Mouse (Mus musculus): ENCODE results near the gene Rsc1a1. TPM values are rescaled to one million over a fixed set of nuclear protein-coding genes. Genes with fewer than 3 reads are reported as not detected.

Rsc1a1 gene
- polyA plus RNA-seq, 1 experiment from 2014 or later, result 0.82 TPM

GRCm38 (mm10) chr4:141653813-141654212 lies 31.6 kb downstream of the Rsc1a1 start:
- no peak for ATAC-seq (ENCODE audit: insufficient number of reproducible peaks, low FRiP score)
- no peak overlapping the region for H3K9ac ChIP-seq
- no peak overlapping the region for H3K4me3 ChIP-seq
- no peaks in the 10 kb centered on the region for H3K9me3 ChIP-seq (replicated peaks)
- 88% methylated on average over 13 of the region's 13 CpGs for WGBS
- H3K27me3 ChIP-seq (replicated peaks), result no peaks in the 10 kb centered on the region
- peaks cover 37% of the 10 kb centered on the region for H3K36me3 ChIP-seq
- H3K4me2 ChIP-seq, result no peak overlapping the region
- H3K4me1 ChIP-seq (replicated peaks), result peaks cover 62% of the 10 kb centered on the region
- no peak overlapping the region for H3K27ac ChIP-seq (ENCODE audit: poor library complexity, severe bottlenecking)

DNA sequence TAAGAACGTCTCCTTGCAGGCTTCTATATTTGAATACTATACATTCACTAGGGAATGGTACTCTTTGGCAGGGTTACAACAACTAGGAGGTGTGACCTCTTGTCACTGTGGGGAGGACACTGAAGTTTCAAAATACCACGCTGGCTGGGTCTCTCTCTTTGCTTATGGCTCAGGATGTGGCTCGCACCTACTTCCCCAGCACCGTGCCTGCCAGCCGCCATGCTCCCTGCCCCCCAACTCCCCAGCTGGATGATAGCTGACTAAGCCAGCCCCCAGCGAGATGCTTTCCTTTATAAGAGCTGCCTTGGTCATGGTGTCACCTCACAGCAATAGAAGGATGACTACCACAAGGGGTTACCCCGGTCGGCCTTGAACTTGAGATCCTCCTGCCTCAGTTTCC lies 32.4 kb downstream of the Rsc1a1 start:
- Histone ChIP-seq H3K27ac (ENCODE audit: poor library complexity, severe bottlenecking) (no peak overlapping the region), H3K27me3 (replicated peaks) (no peaks in the 10 kb centered on the region), H3K4me3 (no peak overlapping the region), H3K9me3 (replicated peaks) (no peaks in the 10 kb centered on the region), H3K4me2 (no peak overlapping the region), H3K9ac (no peak overlapping the region), H3K4me1 (replicated peaks) (peaks cover 56% of the 10 kb centered on the region), H3K36me3 (peaks cover 35% of the 10 kb centered on the region)
- ATAC-seq (ENCODE audit: insufficient number of reproducible peaks, low FRiP score), result no peak
- 86% methylated on average over 8 of the region's 8 CpGs for WGBS

DNA sequence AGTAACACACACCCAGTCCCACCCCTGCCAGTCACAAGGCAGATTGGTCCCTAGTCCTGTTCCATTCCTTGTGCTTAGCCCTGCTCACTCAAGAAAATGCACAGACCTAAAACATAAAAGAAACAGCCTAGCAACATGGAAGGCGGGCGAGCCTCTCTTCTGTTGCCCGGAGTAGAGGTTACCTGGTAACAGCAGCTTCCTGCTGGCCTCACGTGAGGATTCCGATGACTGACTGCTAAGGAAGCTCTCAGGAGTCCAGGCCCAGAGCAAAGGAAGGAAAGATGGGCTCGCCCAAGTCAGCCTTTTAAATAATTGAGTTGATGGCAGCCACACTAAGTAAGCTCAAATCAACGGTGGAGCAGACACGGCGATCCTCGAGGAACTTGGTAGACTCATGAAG lies 33.5 kb downstream of the Rsc1a1 start:
- Histone ChIP-seq H3K9me3 (replicated peaks) (peaks cover 6% of the 10 kb centered on the region; the same call in 1 of the 2 replicates), H3K9ac (no peak overlapping the region), H3K27me3 (replicated peaks) (no peaks in the 10 kb centered on the region), H3K4me3 (no peak overlapping the region), H3K36me3 (peaks cover 37% of the 10 kb centered on the region), H3K4me2 (no peak overlapping the region), H3K27ac (ENCODE audit: poor library complexity, severe bottlenecking) (no peak overlapping the region), H3K4me1 (replicated peaks) (peaks cover 51% of the 10 kb centered on the region)
- WGBS, result 88% methylated on average over 10 of the region's 10 CpGs
- ATAC-seq (ENCODE audit: insufficient number of reproducible peaks, low FRiP score), result no peak

GRCm38 (mm10) chr4:141651286-141651685 lies 34.1 kb downstream of the Rsc1a1 start:
- H3K9ac ChIP-seq, result no peak overlapping the region
- ATAC-seq (ENCODE audit: insufficient number of reproducible peaks, low FRiP score), result no peak
- H3K4me1 ChIP-seq (replicated peaks), result peaks cover 44% of the 10 kb centered on the region
- 80% methylated on average over 6 of the region's 6 CpGs for WGBS
- no peak overlapping the region for H3K4me3 ChIP-seq
- no peak overlapping the region for H3K27ac ChIP-seq (ENCODE audit: poor library complexity, severe bottlenecking)
- H3K4me2 ChIP-seq, result no peak overlapping the region
- peaks cover 6% of the 10 kb centered on the region; the same call in 1 of the 2 replicates for H3K9me3 ChIP-seq (replicated peaks)
- no peaks in the 10 kb centered on the region for H3K27me3 ChIP-seq (replicated peaks)
- H3K36me3 ChIP-seq, result peaks cover 42% of the 10 kb centered on the region

- peaks cover 45% of the 10 kb centered on the region for H3K36me3 ChIP-seq
- 0 out of 2 replicates have a peak overlapping the region, but pooled peaks have one; percentile 12 for H3K9ac ChIP-seq
- H3K27me3 ChIP-seq (replicated peaks), result no peaks in the 10 kb centered on the region
- no peak for ATAC-seq (ENCODE audit: insufficient number of reproducible peaks, low FRiP score)
- WGBS, result 67% methylated on average over 6 of the region's 6 CpGs
- no peak overlapping the region for H3K4me3 ChIP-seq
- H3K27ac ChIP-seq (ENCODE audit: poor library complexity, severe bottlenecking), result no peak overlapping the region
- H3K4me1 ChIP-seq (replicated peaks), result peaks cover 36% of the 10 kb centered on the region
- H3K4me2 ChIP-seq, result no peak overlapping the region
- H3K9me3 ChIP-seq (replicated peaks), result peaks cover 6% of the 10 kb centered on the region; the same call in 1 of the 2 replicates
These were observed 36.2 kb downstream of the Rsc1a1 start for GRCm38 (mm10) chr4:141649244-141649643.

DNA sequence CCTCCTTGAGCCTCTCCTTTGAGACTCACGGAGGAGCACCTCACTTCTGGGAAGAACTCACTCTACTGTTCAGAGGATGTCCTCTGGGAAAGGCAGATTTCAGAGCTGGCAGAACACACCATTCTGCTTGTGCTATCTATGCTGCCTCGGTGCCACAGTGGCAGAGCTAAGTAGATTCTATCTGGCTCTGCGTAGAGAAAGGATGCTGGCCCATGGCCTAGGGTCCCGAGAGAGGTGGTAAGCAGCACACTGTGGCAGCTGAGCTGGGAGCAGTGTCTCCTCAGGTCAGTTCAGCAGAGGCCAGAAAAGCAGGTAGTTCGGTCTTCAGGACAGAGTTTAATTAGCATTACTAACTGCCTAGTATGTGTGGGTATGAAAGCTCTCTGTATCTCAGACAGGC lies 37.1 kb downstream of the Rsc1a1 start:
- H3K27ac ChIP-seq (ENCODE audit: poor library complexity, severe bottlenecking), result no peak overlapping the region
- peaks cover 41% of the 10 kb centered on the region for H3K4me1 ChIP-seq (replicated peaks)
- ATAC-seq (ENCODE audit: insufficient number of reproducible peaks, low FRiP score), result no peak
- no peak overlapping the region for H3K4me3 ChIP-seq
- WGBS, result 87% methylated on average over 5 of the region's 5 CpGs
- no peaks in the 10 kb centered on the region for H3K27me3 ChIP-seq (replicated peaks)
- H3K36me3 ChIP-seq, result peaks cover 37% of the 10 kb centered on the region
- no peak overlapping the region for H3K4me2 ChIP-seq
- H3K9ac ChIP-seq, result no peak overlapping the region
- peaks cover 6% of the 10 kb centered on the region; the same call in 1 of the 2 replicates for H3K9me3 ChIP-seq (replicated peaks)

DNA sequence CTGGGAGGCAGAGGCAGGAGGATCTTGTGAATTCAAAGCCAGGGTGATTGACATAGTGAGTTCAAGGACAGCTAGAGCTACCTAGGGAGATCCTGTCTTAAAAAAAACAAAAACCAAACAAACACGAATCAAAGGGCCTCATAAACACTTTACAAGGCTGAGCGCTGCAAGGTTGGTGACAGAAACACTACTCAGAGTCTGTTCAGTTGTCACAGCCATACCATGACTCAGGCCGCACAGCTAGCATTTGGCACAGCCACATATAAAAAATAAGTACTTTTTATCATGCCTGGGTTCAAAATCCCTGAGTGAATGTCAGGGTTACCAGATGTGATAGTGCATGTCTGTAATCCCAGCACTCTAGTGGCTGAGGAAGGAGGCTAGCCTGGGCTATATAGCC lies 38.2 kb downstream of the Rsc1a1 start:
- H3K9me3 ChIP-seq (replicated peaks), result peaks cover 6% of the 10 kb centered on the region; the same call in 1 of the 2 replicates
- H3K4me2 ChIP-seq, result no peak overlapping the region
- H3K27me3 ChIP-seq (replicated peaks), result no peaks in the 10 kb centered on the region
- no peak overlapping the region for H3K4me3 ChIP-seq
- H3K9ac ChIP-seq, result no peak overlapping the region
- H3K36me3 ChIP-seq, result peaks cover 37% of the 10 kb centered on the region
- ATAC-seq (ENCODE audit: insufficient number of reproducible peaks, low FRiP score), result no peak
- no peak overlapping the region for H3K27ac ChIP-seq (ENCODE audit: poor library complexity, severe bottlenecking)
- peaks cover 50% of the 10 kb centered on the region for H3K4me1 ChIP-seq (replicated peaks)
- 87% methylated on average over 3 of the region's 3 CpGs for WGBS

GRCm38 (mm10) chr4:141645988-141646387 lies 39.4 kb downstream of the Rsc1a1 start:
- Histone ChIP-seq H3K9ac (no peak overlapping the region), H3K4me2 (no peak overlapping the region), H3K27me3 (replicated peaks) (no peaks in the 10 kb centered on the region), H3K36me3 (peaks cover 42% of the 10 kb centered on the region), H3K27ac (ENCODE audit: poor library complexity, severe bottlenecking) (no peak overlapping the region), H3K9me3 (replicated peaks) (peaks cover 6% of the 10 kb centered on the region; the same call in 1 of the 2 replicates), H3K4me3 (no peak overlapping the region), H3K4me1 (replicated peaks) (peaks cover 45% of the 10 kb centered on the region)
- 86% methylated on average over 8 of the region's 8 CpGs for WGBS
- ATAC-seq (ENCODE audit: insufficient number of reproducible peaks, low FRiP score), result no peak

- 21% methylated on average over 7 of the region's 7 CpGs for whole genome bisulfite sequencing
These were observed 42.1 kb downstream of the Rsc1a1 start for GRCm38 (mm10) chr4:141643118-141643855.

GRCm38 (mm10) chr4:141641961-141642811 lies 43.2 kb downstream of the Rsc1a1 start:
- no peak overlapping the region for H3K4me3 ChIP-seq
- H3K36me3 ChIP-seq, result peaks cover 62% of the 10 kb centered on the region
- whole genome bisulfite sequencing, result 84% methylated on average over 25 of the region's 25 CpGs
- H3K9ac ChIP-seq, result peak overlapping the region; percentile 47
- no peaks in the 10 kb centered on the region for H3K27me3 ChIP-seq (replicated peaks)
- no peak overlapping the region for H3K4me2 ChIP-seq
- peak overlapping the region; percentile 88 for H3K27ac ChIP-seq (ENCODE audit: poor library complexity, severe bottlenecking)
- peaks cover 30% of the 10 kb centered on the region for H3K4me1 ChIP-seq (replicated peaks)
- no peaks in the 10 kb centered on the region for H3K9me3 ChIP-seq (replicated peaks)
- ATAC-seq (ENCODE audit: insufficient number of reproducible peaks, low FRiP score), result no peak

More at GRCm38 (mm10) chr4:141643118-141643855, 42.1 kb downstream of the Rsc1a1 start:
- Histone ChIP-seq H3K4me2 (peak overlapping the region; percentile 32; the same call in 1 of the 2 replicates), H3K27me3 (replicated peaks) (no peaks in the 10 kb centered on the region), H3K9ac (peak overlapping the region; percentile 43; the same call in 1 of the 2 replicates), H3K27ac (ENCODE audit: poor library complexity, severe bottlenecking) (peak overlapping the region; percentile 88), H3K4me3 (no peak overlapping the region), H3K36me3 (peaks cover 60% of the 10 kb centered on the region), H3K4me1 (replicated peaks) (peaks cover 30% of the 10 kb centered on the region), H3K9me3 (replicated peaks) (peaks cover 6% of the 10 kb centered on the region; the same call in 1 of the 2 replicates)
- ATAC-seq (ENCODE audit: insufficient number of reproducible peaks, low FRiP score), result peak; percentile 69

DNA sequence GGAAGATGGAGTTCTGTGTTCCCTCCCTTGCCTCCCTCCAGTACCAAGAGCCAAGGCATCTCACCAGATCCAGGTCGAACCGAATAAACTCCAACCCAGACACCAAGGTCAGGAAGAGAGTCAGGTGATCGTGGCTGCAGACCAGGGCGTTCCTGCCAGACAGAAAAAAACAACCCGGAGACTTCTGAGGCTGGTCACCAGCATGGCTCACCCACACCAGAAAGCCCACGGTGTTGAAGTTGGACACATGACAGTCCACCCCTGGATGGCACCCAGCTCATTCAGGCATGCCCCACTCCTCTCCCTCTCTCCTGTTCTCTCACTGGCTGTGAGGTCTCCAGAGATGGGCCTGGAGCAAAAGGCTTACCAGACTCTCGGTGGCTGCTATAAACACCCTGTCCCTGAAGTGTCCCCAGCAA lies 44.0 kb downstream of the Rsc1a1 start:
- no peak for ATAC-seq (ENCODE audit: insufficient number of reproducible peaks, low FRiP score)
- Histone ChIP-seq H3K4me2 (no peak overlapping the region), H3K4me1 (replicated peaks) (peaks cover 30% of the 10 kb centered on the region), H3K4me3 (no peak overlapping the region), H3K27ac (ENCODE audit: poor library complexity, severe bottlenecking) (no peak overlapping the region), H3K9me3 (replicated peaks) (no peaks in the 10 kb centered on the region), H3K9ac (no peak overlapping the region), H3K27me3 (replicated peaks) (no peaks in the 10 kb centered on the region), H3K36me3 (peaks cover 64% of the 10 kb centered on the region)
- 88% methylated on average over 7 of the region's 7 CpGs for WGBS

Measured in heart, embryonic 12.5 days (tissue).